Mouse (Mus musculus) bone marrow, adult 2 months (tissue): ENCODE results near the gene Sytl5.

Experiments
- CTCF ChIP-seq: fragments of 200-500 bp; IDR thresholded peaks from 2 replicates; pipeline ENCODE4 v1.5.1; 2011; ENCODE audit warnings: low read length, control low read depth; ENCODE audit not compliant: control insufficient read depth, insufficient read depth
- POLR2A ChIP-seq: fragments of 200-500 bp; IDR thresholded peaks from 2 replicates; pipeline ENCODE4 v1.6.1; 2011; ENCODE audit warnings: low read depth, mild to moderate bottlenecking, control low read depth, low read length, borderline replicate concordance; ENCODE audit not compliant: control insufficient read depth

- no peak for TF ChIP-seq CTCF
- no peak for TF ChIP-seq POLR2A
These were observed 149.2 kb downstream of the Sytl5 start for GRCm38 (mm10) chrX:10034666-10035065.
